Mouse (Mus musculus): ENCODE measurements around the gene Efna2. TPM values are rescaled to one million over a fixed set of nuclear protein-coding genes. Genes with fewer than 3 reads are reported as not detected.

Gene Efna2
- total RNA-seq, 2 experiments from 2014 or later = 2.8 to 2.9 TPM

DNA sequence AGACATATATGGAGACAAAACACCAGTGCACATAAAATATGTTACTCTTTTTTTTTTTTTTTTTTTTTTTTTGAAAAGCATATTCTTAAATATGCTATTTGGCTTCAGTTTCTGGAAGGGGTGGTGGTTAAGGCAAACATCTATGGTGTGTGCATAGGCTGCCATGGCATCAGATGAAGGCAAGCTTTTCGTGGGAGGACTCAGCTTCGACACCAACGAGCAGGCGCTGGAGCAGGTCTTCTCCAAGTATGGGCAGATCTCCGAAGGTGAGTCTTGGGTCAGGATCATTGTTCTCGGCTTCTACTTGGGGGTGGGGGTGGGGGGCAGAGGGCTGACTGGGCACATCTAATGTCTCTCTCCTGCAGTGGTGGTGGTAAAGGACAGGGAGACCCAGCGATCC lies 9.6 kb upstream of the Efna2 start:
- DNase-seq = no peak

DNA sequence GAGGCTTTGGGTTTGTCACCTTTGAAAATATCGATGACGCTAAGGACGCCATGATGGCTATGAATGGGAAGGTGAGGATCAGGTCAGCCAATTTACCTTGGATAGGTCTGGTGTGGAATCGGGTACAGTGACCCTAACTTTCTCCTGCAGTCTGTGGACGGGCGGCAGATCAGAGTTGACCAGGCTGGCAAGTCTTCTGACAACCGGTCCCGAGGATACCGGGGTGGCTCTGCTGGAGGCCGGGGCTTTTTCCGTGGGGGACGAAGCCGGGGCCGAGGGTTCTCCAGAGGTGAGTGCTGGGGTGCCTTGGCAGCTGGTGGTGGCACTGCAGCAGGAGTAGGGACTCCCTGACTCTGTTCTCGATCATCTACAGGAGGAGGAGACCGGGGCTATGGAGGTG lies 9.2 kb upstream of the Efna2 start:
- no peak for DNase-seq

DNA sequence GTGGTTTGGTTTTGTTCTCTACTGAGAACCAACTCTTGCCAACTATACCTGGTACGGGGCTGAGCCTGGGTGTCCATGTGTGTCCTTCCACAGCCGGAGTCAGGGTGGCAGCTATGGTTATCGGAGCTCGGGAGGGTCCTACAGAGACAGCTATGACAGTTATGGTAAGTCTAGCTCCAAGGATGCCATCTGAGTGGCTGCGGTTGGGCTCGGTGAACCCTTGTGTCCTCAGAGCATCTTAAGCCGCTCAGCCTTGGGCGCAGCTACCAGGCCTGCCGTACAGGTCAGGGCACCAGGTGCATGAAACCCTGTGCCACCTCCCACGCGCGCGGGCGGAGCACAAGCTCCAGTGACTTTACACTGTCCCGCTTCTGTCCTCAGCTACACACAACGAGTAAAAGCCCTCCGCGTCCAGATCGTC lies 8.7 kb upstream of the Efna2 start:
- DNase-seq = no peak

DNA sequence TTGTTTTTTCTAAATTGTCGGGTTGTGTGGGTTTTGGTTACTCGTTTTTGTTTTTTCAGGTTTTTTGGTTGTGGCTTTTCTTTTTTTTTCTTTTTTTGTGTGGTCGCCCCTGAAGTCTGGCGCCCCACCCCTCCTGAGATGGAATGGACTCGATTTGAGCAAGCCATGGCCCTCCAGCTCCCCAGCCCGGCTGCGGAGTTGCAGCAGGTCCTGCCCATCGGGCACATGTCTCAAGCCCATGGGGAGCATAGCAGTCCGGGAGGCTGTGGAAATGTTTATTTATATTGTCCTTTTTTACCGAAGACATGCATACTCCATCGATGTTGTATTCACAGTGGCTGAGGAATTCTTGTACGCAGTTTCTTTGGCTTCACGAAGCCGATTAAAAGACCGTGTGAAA lies 8.0 kb upstream of the Efna2 start:
- no peak for DNase-seq

DNA sequence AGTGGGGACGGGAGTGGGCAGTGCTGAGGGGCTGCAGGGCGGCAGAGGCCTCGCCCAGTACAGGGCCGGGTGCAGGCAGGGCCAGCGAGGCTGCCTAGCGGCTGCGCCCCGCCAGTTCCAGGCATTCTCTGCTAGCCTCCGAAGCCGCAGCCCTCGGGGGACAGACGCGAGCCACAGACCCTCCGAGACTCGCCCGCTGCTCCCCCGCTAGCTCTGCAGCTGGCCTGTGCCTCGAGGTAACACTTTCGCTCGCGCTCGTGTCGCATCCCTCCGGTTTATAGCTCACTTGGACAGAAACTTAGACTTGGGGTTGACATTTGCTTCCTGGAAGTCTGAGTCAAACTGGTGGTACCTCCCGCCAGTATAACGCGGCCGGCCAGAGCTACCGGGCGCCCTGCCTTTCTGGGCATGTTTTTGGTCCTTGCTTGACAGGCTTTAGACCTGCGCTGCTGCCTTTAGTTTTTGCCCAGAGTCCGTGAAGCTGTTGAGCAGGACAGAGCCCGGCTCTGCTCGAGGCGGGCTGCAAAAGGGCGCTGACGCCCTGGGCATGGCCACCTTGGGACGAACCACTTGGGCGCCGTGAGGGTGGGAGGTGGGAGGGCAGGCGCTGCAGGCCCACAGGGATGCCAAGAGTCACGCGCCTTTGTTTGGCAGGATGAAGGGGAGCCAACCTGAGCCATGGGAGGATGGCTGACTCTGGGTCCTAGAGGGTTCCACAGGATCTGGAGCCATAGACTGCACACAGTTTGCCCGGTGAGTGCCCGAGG lies 7.3 kb upstream of the Efna2 start:
- peak; percentile 44 for DNase-seq

DNA sequence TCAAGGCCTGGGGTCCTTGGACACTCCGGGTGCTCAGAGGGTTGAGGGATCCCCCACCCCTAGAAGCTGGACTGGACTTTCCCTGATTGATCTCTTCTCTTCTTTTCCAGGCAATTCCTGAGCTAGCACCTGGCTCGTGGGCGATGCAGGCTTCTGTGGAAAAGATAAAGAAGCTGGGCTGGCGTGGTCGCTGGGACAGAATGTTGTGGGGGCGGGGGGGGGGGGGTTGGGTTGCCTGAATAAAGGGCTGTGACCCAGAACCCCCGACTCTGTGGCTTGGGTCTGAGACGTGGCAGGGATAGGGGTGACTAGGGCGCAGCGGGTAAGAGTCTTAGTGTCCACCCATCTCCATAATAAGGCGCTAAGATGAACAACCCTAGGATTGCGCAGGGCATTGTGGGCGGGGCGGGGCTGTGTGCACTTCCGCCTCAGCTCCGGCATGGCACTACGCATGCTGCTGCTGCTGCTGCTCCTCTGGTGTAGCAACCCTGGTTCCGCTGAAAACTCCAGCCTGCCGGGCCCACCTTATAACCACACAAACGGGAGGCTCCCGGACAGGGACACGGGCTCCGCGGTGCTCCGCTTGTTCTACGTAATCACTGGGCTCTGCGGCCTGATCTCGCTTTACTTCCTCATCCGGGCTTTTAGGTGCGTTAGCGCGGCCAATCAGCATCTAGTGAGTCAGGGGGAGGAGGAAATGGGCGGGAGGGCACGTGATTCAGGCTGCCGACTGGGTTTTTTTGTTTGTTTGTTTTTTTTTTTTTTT lies 6.6 kb upstream of the Efna2 start, which contains the start of gene 1600002K03Rik:
1600002K03Rik (plus strand) TSS at position 418 of the 766 bp plus-strand sequence.
- peak; percentile 86 for DNase-seq

DNA sequence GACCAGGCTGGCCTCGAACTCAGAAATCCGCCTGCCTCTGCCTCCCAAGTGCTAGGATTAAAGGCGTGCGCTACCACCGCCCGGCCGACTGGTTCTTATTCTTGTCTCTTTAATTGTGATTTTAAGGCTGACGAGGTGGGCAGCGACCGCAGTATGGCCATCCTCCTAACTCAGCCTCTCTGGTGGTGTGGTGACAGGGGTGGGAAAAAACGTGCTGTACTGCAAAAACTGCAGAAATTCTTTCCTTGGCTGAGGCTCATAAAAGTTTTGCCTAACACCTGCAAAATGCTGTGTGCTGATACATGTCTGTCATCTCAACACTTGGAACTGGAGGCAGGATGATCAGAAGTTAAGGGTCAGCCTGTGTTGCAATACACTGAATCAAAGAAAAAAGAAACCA lies 5.9 kb upstream of the Efna2 start:
- DNase-seq = no peak

DNA sequence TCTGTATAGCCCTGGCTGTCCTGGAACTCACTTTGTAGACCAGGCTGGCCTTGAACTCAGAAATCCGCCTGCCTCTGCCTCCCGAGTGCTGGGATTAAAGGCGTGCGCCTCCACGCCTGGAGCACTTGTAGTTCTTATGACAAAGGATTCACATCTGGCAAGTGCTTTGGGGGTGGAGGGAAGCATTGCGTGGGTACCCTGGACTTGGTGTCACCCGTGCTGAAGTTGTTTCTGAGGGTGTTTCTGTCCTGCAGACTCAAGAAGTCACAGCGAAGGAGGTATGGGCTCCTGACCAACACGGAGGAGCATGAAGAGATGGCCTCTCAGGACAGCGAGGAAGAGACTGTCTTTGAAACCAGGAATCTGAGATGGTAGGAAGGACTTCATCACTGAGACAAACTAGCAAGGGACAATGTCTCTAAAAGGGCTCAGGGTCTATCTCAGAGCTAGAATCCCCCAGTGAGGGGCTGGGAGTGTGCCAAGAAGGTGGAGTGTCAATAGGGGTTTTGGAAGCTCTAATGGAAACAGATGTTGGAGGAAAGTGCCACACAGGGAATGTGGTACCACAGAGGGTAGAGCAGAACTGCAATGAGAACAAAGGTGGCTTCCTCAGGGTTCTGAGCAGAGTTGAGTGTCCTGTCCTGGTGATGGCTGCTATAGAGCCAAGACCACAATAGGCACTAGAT lies 5.2 kb upstream of the Efna2 start:
- no peak for DNase-seq

DNA sequence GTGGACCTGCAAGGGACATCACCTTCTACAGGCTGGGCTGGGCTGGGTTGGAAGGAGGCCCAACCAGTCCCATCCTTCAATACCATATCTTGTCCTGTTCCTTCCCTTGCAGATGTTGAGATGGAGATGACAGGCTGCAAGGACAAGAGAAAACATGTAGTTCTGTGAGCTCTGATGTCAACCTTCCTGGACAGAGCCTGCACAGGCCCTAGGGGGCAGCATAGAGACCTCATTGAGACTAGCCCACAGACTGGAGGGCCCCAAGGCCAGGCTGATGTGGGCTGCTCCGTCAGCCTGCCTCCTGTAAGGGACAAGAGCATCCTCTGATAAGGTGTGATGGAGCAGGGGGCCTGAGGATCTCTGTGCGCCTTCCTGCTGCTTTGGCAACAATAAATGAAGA lies 4.6 kb upstream of the Efna2 start:
- DNase-seq = peak; percentile 43

DNA sequence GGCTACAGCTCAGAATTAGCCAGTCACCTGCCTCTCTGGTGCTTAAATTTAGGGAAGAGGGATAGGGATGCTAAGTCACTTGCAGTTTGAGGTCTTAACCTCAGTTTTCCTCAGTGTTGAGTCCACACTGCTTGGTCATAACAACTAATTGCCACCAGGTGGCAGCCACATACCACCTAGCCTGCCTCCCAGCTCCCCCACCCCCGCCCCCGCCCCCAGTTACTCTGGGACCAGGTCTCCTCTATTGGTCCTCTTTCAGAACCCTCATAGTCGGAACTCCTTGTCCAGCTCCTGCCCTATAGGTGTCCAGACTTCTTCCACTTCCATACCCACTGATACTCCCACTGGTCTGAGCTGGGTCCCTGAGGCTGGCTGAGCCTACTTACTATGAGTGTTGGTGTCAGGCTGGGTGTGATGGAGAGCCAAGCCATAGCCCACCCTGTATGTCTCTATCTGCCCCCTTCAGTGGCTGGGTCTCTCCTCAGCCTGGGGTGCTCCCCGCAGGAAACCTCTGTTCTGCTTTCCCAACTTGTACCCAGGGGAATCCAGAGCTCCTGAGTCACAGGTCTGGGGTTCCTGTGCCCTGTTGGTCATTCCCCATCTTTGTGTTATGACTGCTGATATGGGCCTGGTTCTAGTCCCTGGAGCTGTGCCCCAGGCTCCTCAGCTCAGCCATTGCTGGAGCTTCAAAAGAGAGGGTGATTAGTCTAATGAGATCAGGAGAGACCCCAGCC lies 3.6 kb upstream of the Efna2 start:
- peak; percentile 56 for DNase-seq

DNA sequence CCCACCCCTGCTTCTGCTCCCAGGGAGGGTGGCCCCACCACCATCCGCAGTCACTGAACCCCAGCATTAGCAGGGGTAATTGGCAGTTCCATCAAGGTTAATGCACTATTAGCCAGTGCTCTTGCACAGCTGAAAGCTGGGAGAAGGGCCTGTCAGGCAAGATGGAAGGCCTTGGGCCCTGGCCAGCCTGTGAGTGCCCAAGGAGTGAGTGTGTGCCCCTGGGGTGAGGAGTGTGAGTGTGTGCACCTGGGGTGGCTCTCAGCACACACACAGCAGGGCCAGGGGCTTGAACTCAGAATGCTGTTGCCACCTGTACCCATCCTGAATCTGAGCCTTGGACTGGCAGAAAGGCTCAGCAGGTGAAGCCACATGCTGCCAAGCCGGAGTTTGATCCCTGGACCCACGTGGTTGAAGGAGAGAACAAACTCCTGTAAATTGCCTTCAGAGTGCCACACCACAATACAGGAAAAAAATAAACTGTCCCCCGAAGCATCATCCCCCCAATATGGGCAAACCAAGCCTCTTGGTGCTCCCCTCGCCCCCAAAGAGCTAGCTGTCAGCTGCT lies 2.9 kb upstream of the Efna2 start:
- no peak for DNase-seq

DNA sequence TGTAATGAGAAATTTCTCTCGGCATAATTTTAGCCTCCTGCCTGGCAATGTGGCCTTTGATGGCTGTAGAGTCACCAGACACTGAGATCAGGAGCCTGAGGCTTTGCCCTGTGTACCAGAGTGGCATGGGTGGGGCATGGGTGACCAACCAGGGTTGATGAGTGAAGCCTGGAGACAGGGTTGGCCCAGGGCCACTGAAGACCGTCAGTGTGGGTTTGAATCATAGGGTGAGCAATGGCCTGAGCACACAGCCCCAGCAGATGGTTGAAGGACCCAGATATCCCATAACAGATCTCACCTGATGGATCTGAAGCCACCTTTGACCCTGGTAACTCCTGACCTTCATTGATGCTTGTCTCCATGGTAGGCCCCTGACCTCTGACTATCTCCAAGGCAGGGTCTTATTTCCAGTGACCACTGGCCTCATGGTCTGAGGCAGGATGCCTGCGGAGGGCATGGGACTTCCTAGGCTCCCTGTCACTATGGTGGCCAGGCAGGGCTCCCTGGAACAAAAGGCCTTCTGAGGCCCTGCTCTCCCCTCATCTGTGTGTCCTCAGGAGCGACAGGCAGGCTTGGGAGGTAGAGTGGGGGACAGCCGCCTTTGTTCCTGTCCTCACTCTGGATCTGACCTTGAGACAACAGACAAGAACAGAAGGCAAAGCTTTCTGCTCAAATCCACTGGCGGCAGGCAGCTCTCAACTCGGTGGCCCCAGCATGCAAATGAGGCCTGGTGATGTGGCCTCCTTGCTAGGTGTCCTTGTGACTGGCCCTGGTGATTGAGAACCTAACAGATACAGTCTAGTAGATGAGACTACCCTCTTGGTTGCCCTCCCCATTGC lies 1.6 kb upstream of the Efna2 start:
- no peak for DNase-seq

DNA sequence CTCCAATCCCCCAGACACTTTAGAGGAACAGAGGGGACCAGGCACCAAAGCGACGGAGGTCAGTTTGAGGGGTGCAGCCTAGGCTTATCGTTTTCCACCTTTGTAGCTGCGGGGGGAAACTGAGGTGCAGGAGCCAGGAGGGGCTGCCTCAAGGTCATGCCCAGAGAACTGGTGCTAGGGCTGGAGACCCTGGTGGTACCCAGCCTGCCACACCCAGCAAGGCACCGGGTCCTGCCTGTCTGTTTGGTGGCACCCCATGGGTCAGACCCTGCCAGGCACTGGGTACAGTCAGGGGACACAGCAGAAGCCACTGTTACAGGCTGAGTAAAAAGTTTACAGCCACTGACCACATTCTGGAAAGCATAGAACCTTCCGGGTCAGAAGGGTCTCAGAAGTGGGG lies 1.0 kb downstream of the Efna2 start:
- no peak for DNase-seq

DNA sequence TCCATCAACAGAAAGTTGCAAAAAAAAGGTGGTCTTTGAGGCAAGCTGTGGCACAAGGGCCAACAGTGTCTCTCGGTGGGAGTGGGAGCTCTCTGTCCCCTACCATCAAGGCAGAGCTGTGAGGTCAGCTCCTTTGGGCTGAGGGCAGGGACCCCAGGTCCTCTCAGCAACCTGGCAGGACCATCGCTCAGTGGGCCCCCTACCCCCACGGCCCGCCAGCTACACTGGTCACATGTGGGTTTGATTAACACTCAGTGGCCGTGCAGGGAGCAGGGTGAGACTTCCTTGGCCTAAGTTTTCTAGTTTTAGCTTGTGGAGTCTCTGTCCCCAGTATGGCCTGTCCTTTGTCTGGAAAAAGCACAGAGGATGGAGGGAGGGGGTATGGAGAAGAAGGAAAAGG lies 1.5 kb downstream of the Efna2 start:
- no peak for DNase-seq

DNA sequence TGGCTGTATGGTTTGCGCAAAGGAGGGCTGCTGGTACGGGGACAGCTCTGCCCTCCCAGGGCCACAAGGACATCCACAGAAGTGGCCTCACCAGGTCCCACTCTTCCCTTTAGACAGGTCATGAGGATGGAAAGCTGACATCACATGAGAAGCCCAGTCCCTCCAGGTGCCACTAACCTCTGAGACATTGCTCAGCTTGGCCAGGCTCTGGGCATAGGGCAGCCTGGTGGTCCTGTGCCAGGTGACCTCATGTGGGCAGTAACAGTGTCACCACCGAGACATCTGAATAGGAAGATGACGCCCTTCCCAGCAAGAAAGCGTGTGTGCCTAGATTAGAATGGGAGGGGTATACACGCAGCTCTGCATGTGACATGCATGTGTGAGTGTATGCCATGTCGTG lies 3.3 kb downstream of the Efna2 start:
- no peak for DNase-seq

DNA sequence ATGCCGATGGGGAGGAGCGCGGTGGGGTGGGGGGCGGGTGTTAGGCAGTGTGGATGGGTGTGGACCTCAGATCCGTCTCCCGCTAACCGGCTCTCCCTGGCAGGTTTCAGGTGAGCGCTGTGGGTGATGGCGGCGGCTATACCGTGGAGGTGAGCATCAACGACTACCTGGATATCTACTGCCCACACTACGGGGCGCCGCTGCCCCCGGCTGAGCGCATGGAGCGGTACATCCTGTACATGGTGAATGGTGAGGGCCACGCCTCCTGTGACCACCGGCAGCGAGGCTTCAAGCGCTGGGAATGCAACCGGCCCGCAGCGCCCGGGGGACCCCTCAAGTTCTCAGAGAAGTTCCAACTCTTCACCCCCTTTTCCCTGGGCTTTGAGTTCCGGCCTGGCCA lies 7.4 kb downstream of the Efna2 start:
- no peak for DNase-seq

DNA sequence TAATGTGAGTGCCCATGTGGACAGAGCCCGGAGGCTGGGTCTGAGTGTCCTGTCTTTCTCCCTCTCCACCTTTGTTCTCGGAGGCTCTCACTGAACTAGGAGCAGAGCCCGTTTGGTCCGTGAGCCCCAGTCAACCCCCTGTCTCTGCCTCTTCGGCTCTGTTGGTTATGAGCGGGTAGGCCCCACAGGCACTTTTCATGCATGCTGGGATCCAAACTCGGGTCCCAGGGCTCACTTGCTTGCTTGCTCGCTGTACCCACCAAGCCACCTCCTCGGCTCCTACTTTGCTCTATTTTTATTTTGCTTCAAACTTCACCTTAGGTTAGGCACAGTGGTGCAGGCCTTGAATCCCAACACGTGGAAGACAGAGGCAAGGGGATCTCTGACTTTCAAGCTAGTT lies 8.5 kb downstream of the Efna2 start:
- DNase-seq = no peak

DNA sequence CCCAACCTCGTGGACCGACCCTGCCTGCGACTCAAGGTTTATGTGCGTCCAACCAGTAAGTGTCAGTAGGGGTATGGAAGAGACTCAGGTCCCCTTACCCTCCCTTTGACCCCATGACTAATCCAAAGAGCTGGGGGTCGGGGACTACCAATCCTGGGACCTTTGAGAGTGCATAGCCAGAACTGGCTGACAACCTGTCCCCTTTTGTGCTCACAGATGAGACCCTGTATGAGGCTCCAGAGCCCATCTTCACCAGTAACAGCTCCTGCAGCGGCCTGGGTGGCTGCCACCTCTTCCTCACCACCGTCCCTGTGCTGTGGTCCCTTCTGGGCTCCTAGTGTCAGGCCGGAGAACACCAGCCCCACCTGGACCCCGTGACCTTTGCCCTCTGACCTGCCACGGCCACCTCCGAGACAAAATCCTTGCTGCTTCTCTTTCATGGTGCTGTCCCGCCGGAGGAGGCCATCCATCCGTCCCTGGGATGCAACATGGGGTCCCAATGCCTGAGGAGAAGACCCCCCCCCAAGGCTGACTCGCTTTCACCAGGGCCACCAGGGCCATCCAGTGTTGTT lies 9.3 kb downstream of the Efna2 start:
- DNase-seq = no peak

DNA sequence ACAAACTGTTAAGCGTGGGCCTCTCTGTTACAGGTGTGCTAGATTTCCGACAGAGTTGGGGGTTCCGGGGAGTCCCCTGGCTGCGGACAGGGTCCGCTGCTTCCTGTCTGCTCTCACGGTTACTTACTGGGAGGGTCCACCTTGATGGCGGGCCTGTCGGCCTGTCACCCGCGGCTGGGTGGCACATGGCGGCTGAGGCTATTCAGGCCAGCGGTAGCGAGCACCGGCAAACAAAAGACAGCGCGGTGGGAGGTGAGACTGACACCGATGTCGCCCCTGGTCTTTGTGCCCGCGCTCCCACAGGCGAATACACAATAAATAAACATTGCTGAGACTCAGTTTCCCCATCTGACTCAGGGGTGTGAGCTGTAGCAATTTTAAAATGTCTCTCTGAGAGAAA lies 10.7 kb downstream of the Efna2 start:
- DNase-seq = no peak

DNA sequence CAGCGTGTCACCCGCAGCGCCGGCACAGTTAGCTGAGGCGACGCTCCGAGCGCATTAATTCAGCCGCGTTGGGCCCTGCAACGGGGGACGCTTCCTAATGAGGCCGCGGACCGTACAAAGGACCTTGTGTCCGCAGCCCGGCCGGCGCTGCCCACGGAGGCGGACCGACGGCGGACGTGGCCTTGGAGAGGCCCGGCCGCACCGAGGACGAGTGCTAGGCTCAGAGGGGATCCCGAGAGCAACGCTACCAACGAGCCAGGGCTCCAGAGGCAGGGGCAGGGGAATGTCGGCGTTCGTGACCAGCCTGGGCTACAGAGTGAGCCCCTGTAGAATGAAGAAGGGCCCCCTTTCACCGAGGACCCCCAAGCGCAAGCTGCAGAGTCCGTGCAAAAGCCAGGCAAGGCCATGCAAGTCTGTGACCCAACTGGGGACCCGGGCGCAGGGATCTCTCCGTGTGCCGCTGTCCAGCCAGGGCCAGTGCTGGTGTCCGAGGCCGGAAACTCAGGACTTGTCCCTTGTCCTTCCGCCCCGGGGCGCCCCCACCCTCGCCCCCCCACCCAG lies 11.3 kb downstream of the Efna2 start:
- DNase-seq = peak; percentile 54

DNA sequence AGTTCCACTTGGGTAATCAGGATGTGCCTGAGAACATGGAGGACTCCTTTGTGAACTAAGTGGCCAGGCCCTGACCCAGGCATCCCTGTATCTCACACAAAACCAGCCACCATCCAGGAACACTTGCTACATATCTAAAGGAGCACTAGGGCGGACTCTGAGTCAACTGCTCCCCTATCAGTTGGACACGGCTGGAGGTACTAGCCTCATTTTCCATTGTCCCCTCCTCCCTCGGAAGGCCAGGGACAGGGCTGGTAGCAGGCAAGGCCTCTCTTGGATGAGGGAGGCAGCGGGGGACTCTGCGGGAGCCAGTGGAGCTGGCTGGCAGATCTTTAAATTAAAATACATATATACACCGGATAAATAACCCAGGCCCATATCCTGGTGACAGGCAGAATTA lies 14.7 kb downstream of the Efna2 start:
- no peak for DNase-seq

All from heart, postnatal 4 days (tissue).